Mouse (Mus musculus) olfactory bulb, adult 2 months (tissue): ENCODE results near the gene Gtf3a. TPM values are rescaled to one million over a fixed set of nuclear protein-coding genes. Genes with fewer than 3 reads are reported as not detected.

ENCODE experiments used
- H3K27ac ChIP-seq: fragments of 200-500 bp; 2 replicates; pipeline ENCODE4 v1.5.1; 2012; ENCODE audit warnings: low read depth, low read length; ENCODE audit not compliant: insufficient read depth
- H3K4me1 ChIP-seq: fragments of 200-500 bp; 2 replicates; pipeline ENCODE4 v1.6.1; 2012; ENCODE audit warnings: low read length; ENCODE audit not compliant: control insufficient read depth, insufficient read depth
- H3K4me3 ChIP-seq: fragments of 200-500 bp; 2 replicates; pipeline ENCODE4 v1.5.1; 2012; ENCODE audit warnings: mild to moderate bottlenecking, low read depth, low read length, moderate library complexity; ENCODE audit not compliant: insufficient read depth
- CTCF ChIP-seq: fragments of 200-500 bp; IDR thresholded peaks from 2 replicates; pipeline ENCODE4 v1.5.1; 2012; ENCODE audit warnings: low read depth, mild to moderate bottlenecking, low read length, moderate library complexity; ENCODE audit not compliant: insufficient read depth
- POLR2A ChIP-seq: fragments of 200-500 bp; IDR thresholded peaks from 2 replicates; pipeline ENCODE4 v1.6.1; 2012; ENCODE audit warnings: mild to moderate bottlenecking, low read depth, low read length, moderate library complexity; ENCODE audit not compliant: insufficient read depth
- WGBS: fragments of 180-500 bp; shearing (Covaris S2); methylation state at CpG from one replicate; pipeline ENCODE4 v1.1.7; 2018; 5-methylcytosine and 5-hydroxymethylcytosine counted together
- polyA plus RNA-seq: library from polyadenylated mRNA; stranded (reverse); fragments of >200 nt; gene quantifications from 2 replicates; pipeline ENCODE4 v1.2.4, GENCODE M21; 2012; ENCODE audit warnings: low replicate concordance; ENCODE audit not compliant: missing spikeins, insufficient read depth, insufficient read length

Gene Gtf3a
- polyA plus RNA-seq, 1 experiment = not detected

- WGBS = 71% methylated on average over 8 of the region's 8 CpGs
- no peaks in the 10 kb centered on the region for H3K4me1 ChIP-seq
- TF ChIP-seq POLR2A = no peak
- no peak for TF ChIP-seq CTCF
- no peak overlapping the region for H3K4me3 ChIP-seq
- no peak overlapping the region for H3K27ac ChIP-seq
These were observed 45.1 kb downstream of the Gtf3a start for GRCm38 (mm10) chr5:146993509-146993908.

GRCm38 (mm10) chr5:146994973-146995372, 46.5 kb downstream of the Gtf3a start:
- no peaks in the 10 kb centered on the region for H3K4me1 ChIP-seq
- TF ChIP-seq CTCF (no peak), POLR2A (no peak)
- WGBS = 67% methylated on average over 6 of the region's 6 CpGs
- H3K4me3 ChIP-seq = no peak overlapping the region
- no peak overlapping the region for H3K27ac ChIP-seq

GRCm38 (mm10) chr5:146996812-146997211, 48.4 kb downstream of the Gtf3a start:
- WGBS = 91% methylated on average over 7 of the region's 7 CpGs
- Histone ChIP-seq H3K27ac (no peak overlapping the region), H3K4me3 (no peak overlapping the region), H3K4me1 (no peaks in the 10 kb centered on the region)
- TF ChIP-seq CTCF = no peak
- no peak for TF ChIP-seq POLR2A

GRCm38 (mm10) chr5:146998802-146999201, 50.3 kb downstream of the Gtf3a start:
- H3K4me1 ChIP-seq = no peaks in the 10 kb centered on the region
- 90% methylated on average over 12 of the region's 12 CpGs for WGBS
- no peak overlapping the region for H3K27ac ChIP-seq
- H3K4me3 ChIP-seq = no peak overlapping the region
- no peak for TF ChIP-seq CTCF
- TF ChIP-seq POLR2A = no peak

GRCm38 (mm10) chr5:147001312-147001711, 52.9 kb downstream of the Gtf3a start:
- 82% methylated on average over 4 of the region's 4 CpGs for WGBS
- TF ChIP-seq CTCF (no peak), POLR2A (no peak)
- no peak overlapping the region for H3K4me3 ChIP-seq
- H3K27ac ChIP-seq = no peak overlapping the region
- H3K4me1 ChIP-seq = no peaks in the 10 kb centered on the region

GRCm38 (mm10) chr5:147003303-147003702, 54.8 kb downstream of the Gtf3a start:
- Histone ChIP-seq H3K4me1 (no peaks in the 10 kb centered on the region), H3K4me3 (no peak overlapping the region), H3K27ac (no peak overlapping the region)
- WGBS = 52% methylated on average over 1 of the region's 1 CpGs
- no peak for TF ChIP-seq CTCF
- TF ChIP-seq POLR2A = no peak

Other genes with a start within 250 kb of the Gtf3a start
- not detected in 2 replicates for gene Usp12, start 153.7 kb upstream of the Gtf3a start, polyA plus RNA-seq
- not detected in 2 replicates for gene Rpl21, start 115.8 kb upstream of the Gtf3a start, polyA plus RNA-seq
- not detected in 2 replicates for gene Rasl11a, start 103.6 kb upstream of the Gtf3a start, polyA plus RNA-seq
- gene Mtif3, start 15.1 kb downstream of the Gtf3a start, polyA plus RNA-seq = 144 TPM in 1 of 2 replicates, not detected in the other
- gene Lnx2, start 127.9 kb downstream of the Gtf3a start, polyA plus RNA-seq = not detected in 2 replicates
- gene Polr1d, start 128.4 kb downstream of the Gtf3a start, polyA plus RNA-seq = not detected in 2 replicates
- gene Gsx1, start 240.0 kb downstream of the Gtf3a start, polyA plus RNA-seq = not detected in 2 replicates